Mouse (Mus musculus): ENCODE data around the gene Zfp777. TPM values are rescaled to one million over a fixed set of nuclear protein-coding genes. Genes with fewer than 3 reads are reported as not detected.

Gene Zfp777
- polyA plus RNA-seq (2014; fragmentation: Nextera tagmentation; extraction: Ambion mirVana), result 3.0 and 3.1 TPM in 2 replicates

DNA sequence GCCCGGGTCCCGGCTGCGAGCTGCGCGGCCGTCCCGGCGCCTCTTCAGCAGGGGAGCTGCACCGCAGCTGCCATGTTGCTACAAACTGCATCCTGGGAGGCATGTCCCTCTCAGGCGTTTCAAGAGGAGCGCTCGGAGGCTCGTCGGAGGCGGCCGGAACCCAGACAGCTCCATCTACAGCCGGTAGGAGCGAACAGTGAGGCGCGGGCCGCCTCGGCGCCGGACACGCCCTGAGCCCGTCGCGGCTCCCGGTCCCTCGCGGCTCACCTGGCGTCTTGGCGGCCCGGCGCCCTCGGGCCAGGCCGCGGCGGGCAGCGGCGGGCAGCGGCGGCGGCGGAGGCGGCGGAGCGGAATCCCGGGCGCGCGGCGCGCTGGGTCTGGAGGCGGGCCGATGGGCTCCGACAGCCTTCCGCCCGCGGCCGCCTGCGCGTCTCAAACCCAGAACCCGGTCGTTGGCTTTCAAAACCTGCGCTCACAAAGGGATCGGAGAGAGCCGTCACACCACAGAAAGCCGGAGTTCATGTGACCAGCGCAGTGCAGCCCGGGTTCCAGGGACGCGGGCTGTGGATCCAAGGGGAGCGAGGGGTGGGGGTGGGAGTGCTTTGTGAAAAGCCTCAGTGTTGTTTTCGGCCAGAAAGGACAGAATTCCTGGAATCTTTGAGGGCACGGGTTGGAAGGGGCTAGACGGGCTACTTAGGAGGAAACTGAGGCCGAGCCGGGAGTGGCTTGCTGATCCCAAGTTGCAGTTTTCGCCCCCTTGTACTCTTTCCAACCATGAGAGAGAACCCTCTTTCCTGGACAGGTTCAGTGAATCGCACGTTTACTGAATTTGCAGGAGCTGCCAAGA is at the start of gene Zfp777:
Gene Zfp777 (minus strand): TSS at position 486 of the 847 bp plus-strand sequence.
- Histone ChIP-seq H3K9me3 (ENCODE audit: control insufficient read depth, low read length) (no peaks in the 10 kb centered on the region), H3K27ac (replicated peaks in 1 of 2; ENCODE audit: control insufficient read depth in 1 of 2, insufficient read depth in 1 of 2, low read depth in 2 of 2, low read length in 2 of 2) (peak within 1 kb of the TSS; percentile 23 to 77; a peak in 3 of 4 replicates), H3K36me3 (ENCODE audit: control insufficient read depth, insufficient read depth, low read length) (peaks cover 13% of the 10 kb centered on the region), H3K9ac (ENCODE audit: low read length) (peak within 1 kb of the TSS; percentile 81), H3K4me3 (ENCODE audit: control insufficient read depth in 1 of 2, insufficient read depth in 1 of 2, low read depth in 1 of 2, low read length in 2 of 2) (peak within 1 kb of the TSS; percentile 71 to 72), H3K4me2 (ENCODE audit: low read length) (peak within 1 kb of the TSS; percentile 85), H3K4me1 (ENCODE audit: control insufficient read depth in 2 of 2, insufficient read depth in 2 of 2, low read length in 2 of 2) (peaks cover 4% of the 10 kb centered on the region in 2 experiments; a peak in 3 of 4 replicates), H3K27me3 (ENCODE audit: control insufficient read depth, insufficient read depth, low read length) (peaks cover 4% of the 10 kb centered on the region; the same call in 1 of the 2 replicates)
- 1% methylated on average over 82 of the region's 82 CpGs for WGBS
- peak; percentile 84 for ATAC-seq (ENCODE audit: insufficient number of reproducible peaks, insufficient read depth, low FRiP score, low read depth)

DNA sequence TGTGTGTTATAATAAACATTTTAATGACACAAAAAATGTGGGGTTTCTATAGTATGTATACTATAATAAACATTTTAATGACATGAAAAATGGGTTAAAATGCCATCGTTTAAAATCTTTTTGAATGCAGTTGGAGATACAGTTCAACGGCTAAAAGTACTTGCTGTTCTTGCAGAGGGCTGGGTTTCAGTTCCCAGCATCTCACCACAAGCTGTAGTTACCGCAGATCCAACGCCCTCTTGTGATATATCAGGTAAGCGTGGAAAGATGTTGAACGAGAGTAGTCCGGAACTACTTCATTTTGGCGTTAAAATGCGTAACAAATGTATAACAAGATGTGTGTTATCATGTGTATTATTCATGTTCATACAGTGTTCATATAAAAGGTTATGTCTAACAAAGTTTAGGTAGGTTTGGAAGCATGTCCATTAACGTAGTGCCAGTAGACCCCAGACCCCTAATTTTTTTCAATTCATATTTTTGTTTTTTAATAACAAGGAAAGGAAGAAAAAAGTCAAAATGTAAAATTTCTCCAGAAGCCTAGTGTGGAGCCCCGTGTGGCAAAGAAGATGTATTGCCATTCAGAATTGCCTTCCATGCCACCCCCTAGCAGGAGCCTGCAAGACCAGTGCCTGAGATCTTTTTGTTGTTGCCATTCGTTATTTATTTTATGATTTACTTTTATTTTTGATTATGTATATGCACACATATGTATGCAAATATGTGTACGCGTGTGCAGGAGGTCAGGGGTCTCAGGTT is 38.4 kb upstream of the Zfp777 start:
- ATAC-seq (ENCODE audit: insufficient number of reproducible peaks, insufficient read depth, low FRiP score, low read depth), result no peak
- Histone ChIP-seq H3K36me3 (ENCODE audit: control insufficient read depth, insufficient read depth, low read length) (peaks cover 19% of the 10 kb centered on the region), H3K9ac (ENCODE audit: low read length) (no peak overlapping the region), H3K27ac (replicated peaks in 1 of 2; ENCODE audit: control insufficient read depth in 1 of 2, insufficient read depth in 1 of 2, low read depth in 2 of 2, low read length in 2 of 2) (no peak overlapping the region), H3K9me3 (ENCODE audit: control insufficient read depth, low read length) (no peaks in the 10 kb centered on the region), H3K4me2 (ENCODE audit: low read length) (peak overlapping the region; percentile 83), H3K27me3 (ENCODE audit: control insufficient read depth, insufficient read depth, low read length) (no peaks in the 10 kb centered on the region), H3K4me3 (ENCODE audit: control insufficient read depth in 1 of 2, insufficient read depth in 1 of 2, low read depth in 1 of 2, low read length in 2 of 2) (peak overlapping the region in 1 of 2 experiments; percentile 86; a peak in 3 of 4 replicates), H3K4me1 (ENCODE audit: control insufficient read depth in 2 of 2, insufficient read depth in 2 of 2, low read length in 2 of 2) (peaks cover 3 to 6% of the 10 kb centered on the region in 2 experiments)
- 33% methylated on average over 14 of the region's 14 CpGs for WGBS

DNA sequence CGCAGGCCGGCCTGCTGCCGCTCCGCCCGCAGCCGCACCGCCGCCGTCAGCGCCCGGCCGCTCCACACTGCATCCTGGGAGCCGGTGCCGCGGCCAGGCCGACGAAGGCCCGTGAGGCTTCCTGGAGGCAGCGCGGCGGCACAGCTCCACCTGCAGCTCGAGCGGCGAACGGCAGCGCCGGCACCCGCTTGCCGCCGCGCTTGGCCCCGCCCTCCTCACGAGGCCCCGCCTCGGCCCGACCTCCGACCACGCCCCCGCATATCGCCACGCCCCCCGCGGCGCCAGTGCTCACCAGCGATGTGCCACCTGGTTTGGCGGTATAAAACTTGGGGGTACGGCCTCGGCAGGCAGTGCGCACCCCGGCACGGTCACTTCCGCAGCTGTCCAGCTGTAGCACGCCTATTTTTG is 37.8 kb upstream of the Zfp777 start, which contains the start of gene Zfp746:
Gene Zfp746 (minus strand): TSS at position 123 of the 408 bp plus-strand sequence.
- ATAC-seq (ENCODE audit: insufficient number of reproducible peaks, insufficient read depth, low FRiP score, low read depth), result peak; percentile 89
- H3K27me3 ChIP-seq (ENCODE audit: control insufficient read depth, insufficient read depth, low read length), result no peaks in the 10 kb centered on the region
- 0% methylated on average over 35 of the region's 53 CpGs for WGBS
- peak within 1 kb of the TSS; percentile 75 to 82 for H3K27ac ChIP-seq (replicated peaks in 1 of 2; ENCODE audit: control insufficient read depth in 1 of 2, insufficient read depth in 1 of 2, low read depth in 2 of 2, low read length in 2 of 2)
- H3K9me3 ChIP-seq (ENCODE audit: control insufficient read depth, low read length), result no peaks in the 10 kb centered on the region
- H3K9ac ChIP-seq (ENCODE audit: low read length), result peak within 1 kb of the TSS; percentile 96
- H3K36me3 ChIP-seq (ENCODE audit: control insufficient read depth, insufficient read depth, low read length), result peaks cover 25% of the 10 kb centered on the region
- peak within 1 kb of the TSS; percentile 83 for H3K4me2 ChIP-seq (ENCODE audit: low read length)
- peak within 1 kb of the TSS; percentile 86 to 99 for H3K4me3 ChIP-seq (ENCODE audit: control insufficient read depth in 1 of 2, insufficient read depth in 1 of 2, low read depth in 1 of 2, low read length in 2 of 2)
- H3K4me1 ChIP-seq (ENCODE audit: control insufficient read depth in 2 of 2, insufficient read depth in 2 of 2, low read length in 2 of 2), result peaks cover 3 to 6% of the 10 kb centered on the region in 2 experiments

DNA sequence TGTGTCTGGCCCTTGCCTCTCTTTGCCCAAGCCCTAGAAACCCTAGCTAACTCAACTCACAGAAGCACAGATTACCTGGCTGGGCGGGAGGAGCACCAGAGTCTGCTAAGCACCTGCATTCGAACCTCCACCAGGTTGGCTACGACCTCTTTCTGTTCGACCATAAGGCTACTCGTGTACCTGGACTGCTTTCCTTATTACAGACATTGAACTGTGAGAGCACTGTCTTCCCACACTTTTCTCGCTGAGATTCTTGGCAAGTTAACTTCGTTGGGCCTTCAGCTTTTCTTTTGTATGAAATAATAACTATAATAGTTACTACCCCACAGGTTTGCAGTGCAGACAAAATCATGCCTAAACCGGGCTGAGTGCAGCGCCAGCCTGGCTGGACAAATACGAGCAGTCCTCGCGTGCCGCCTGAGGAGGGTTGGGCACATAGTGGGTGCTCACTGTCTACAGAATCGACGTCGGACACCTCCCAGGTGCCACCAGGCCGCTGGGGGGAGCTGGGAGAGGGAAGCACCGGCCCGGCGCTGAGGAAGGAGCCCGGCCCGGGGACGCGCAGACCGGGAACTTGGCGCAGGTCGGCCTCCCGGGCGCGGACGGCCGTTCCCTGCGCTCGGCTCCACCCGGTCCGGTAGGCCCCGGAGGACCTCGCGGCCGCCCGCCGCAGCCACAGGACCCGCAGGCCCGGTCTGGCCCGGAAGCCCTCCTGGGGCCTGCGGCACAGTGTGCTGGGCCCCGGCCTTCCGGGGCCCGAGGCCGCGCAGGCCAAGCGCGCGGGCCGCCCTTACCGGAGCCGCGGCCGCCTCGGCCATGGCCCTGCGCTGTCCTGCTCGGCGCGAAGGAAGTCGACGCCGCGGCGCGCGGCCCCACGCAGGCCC is 37.1 kb upstream of the Zfp777 start:
- Histone ChIP-seq H3K9me3 (ENCODE audit: control insufficient read depth, low read length) (no peaks in the 10 kb centered on the region), H3K36me3 (ENCODE audit: control insufficient read depth, insufficient read depth, low read length) (peaks cover 32% of the 10 kb centered on the region), H3K27me3 (ENCODE audit: control insufficient read depth, insufficient read depth, low read length) (no peaks in the 10 kb centered on the region), H3K9ac (ENCODE audit: low read length) (peak overlapping the region; percentile 96), H3K27ac (replicated peaks in 1 of 2; ENCODE audit: control insufficient read depth in 1 of 2, insufficient read depth in 1 of 2, low read depth in 2 of 2, low read length in 2 of 2) (peak overlapping the region; percentile 75 to 82), H3K4me2 (ENCODE audit: low read length) (peak overlapping the region; percentile 83), H3K4me1 (ENCODE audit: control insufficient read depth in 2 of 2, insufficient read depth in 2 of 2, low read length in 2 of 2) (peaks cover 3 to 6% of the 10 kb centered on the region in 2 experiments), H3K4me3 (ENCODE audit: control insufficient read depth in 1 of 2, insufficient read depth in 1 of 2, low read depth in 1 of 2, low read length in 2 of 2) (peak overlapping the region; percentile 86 to 99)
- WGBS, result 3% methylated on average over 56 of the region's 72 CpGs
- peak; percentile 86 for ATAC-seq (ENCODE audit: insufficient number of reproducible peaks, insufficient read depth, low FRiP score, low read depth)

DNA sequence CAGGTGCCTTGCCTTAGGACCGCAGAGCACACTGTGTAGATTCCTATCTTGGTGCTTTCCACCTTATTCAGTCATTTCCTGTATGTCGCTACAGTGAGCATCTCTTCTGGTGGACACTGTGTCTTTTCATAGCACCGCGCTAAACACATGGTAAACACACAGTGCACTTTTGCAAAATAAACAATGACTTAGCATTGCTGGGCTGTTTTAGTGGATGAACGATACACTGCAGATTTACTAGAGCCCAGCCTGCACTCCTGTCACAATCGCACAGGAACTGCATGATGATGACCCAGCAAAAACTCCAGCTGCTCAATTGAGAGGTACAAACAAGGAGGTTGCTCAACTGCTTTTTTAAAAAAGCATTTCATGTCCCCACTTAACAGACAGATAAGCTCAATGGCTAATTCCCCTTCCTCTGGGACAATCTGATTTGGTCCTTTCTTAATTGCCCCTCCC is 35.1 kb upstream of the Zfp777 start:
- WGBS, result 88% methylated on average over 6 of the region's 6 CpGs

DNA sequence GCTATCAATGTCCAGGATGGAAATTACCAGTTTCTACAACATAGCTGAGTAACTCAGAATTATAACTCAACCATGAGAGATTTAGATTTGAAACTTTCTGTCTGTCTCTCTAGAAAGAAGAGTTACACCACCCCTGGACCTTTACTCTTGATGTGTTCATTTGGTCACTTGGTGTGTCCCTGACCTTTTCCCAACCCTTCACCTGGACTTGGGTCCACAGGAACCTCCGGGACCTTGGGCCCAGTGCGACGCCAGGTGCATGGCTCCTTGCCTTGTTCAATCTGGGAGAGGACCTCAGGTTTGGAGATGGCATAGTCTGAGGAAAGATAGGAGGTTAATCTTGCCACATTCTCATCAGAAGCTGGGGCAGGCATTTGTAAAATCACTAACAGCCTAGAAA is 33.2 kb upstream of the Zfp777 start:
- Histone ChIP-seq H3K27ac (replicated peaks in 1 of 2; ENCODE audit: control insufficient read depth in 1 of 2, insufficient read depth in 1 of 2, low read depth in 2 of 2, low read length in 2 of 2) (no peak overlapping the region), H3K4me2 (ENCODE audit: low read length) (no peak overlapping the region), H3K36me3 (ENCODE audit: control insufficient read depth, insufficient read depth, low read length) (peaks cover 70% of the 10 kb centered on the region), H3K9me3 (ENCODE audit: control insufficient read depth, low read length) (no peaks in the 10 kb centered on the region), H3K9ac (ENCODE audit: low read length) (no peak overlapping the region), H3K4me3 (ENCODE audit: control insufficient read depth in 1 of 2, insufficient read depth in 1 of 2, low read depth in 1 of 2, low read length in 2 of 2) (no peak overlapping the region), H3K4me1 (ENCODE audit: control insufficient read depth in 2 of 2, insufficient read depth in 2 of 2, low read length in 2 of 2) (peaks cover 3 to 6% of the 10 kb centered on the region in 2 experiments), H3K27me3 (ENCODE audit: control insufficient read depth, insufficient read depth, low read length) (no peaks in the 10 kb centered on the region)
- 97% methylated on average over 3 of the region's 3 CpGs for WGBS
- ATAC-seq (ENCODE audit: insufficient number of reproducible peaks, insufficient read depth, low FRiP score, low read depth), result no peak

More for the DNA sequence above, 35.1 kb upstream of the Zfp777 start:
- Histone ChIP-seq H3K4me1 (ENCODE audit: control insufficient read depth in 2 of 2, insufficient read depth in 2 of 2, low read length in 2 of 2) (peaks cover 3 to 6% of the 10 kb centered on the region in 2 experiments), H3K4me3 (ENCODE audit: control insufficient read depth in 1 of 2, insufficient read depth in 1 of 2, low read depth in 1 of 2, low read length in 2 of 2) (no peak overlapping the region), H3K9me3 (ENCODE audit: control insufficient read depth, low read length) (no peaks in the 10 kb centered on the region), H3K27ac (replicated peaks in 1 of 2; ENCODE audit: control insufficient read depth in 1 of 2, insufficient read depth in 1 of 2, low read depth in 2 of 2, low read length in 2 of 2) (no peak overlapping the region), H3K9ac (ENCODE audit: low read length) (no peak overlapping the region), H3K27me3 (ENCODE audit: control insufficient read depth, insufficient read depth, low read length) (no peaks in the 10 kb centered on the region), H3K36me3 (ENCODE audit: control insufficient read depth, insufficient read depth, low read length) (peaks cover 52% of the 10 kb centered on the region), H3K4me2 (ENCODE audit: low read length) (no peak overlapping the region)
- no peak for ATAC-seq (ENCODE audit: insufficient number of reproducible peaks, insufficient read depth, low FRiP score, low read depth)
